Mouse (Mus musculus): ENCODE data around the gene Cdyl. TPM values are rescaled to one million over a fixed set of nuclear protein-coding genes. Genes with fewer than 3 reads are reported as not detected.
A peak's percentile ranks its signal among the peaks of the same experiment; 100 is the strongest.

The Cdyl gene
- polyA plus RNA-seq (2012; rRNA removed) = 2.8 and 3.7 TPM in 2 replicates

GRCm38 (mm10) chr13:35659406-35659985 is at the start of gene Cdyl:
Gene Cdyl, plus strand, starts transcription at chr13:35659833.
- DNase-seq (ENCODE audit: low read depth, low spot score) = no peak
- 45% methylated on average over 4 of the region's 4 CpGs for WGBS

- no peak for DNase-seq (ENCODE audit: low read depth, low spot score)
Measured at GRCm38 (mm10) chr13:35610718-35611117, 48.9 kb upstream of the Cdyl start.

- DNase-seq (ENCODE audit: low read depth, low spot score) = no peak
- WGBS = 95% methylated on average over 1 of the region's 1 CpGs
Measured at GRCm38 (mm10) chr13:35612506-35612905, 47.1 kb upstream of the Cdyl start.

- DNase-seq (ENCODE audit: low read depth, low spot score) = no peak
- WGBS = 71% methylated on average over 4 of the region's 4 CpGs
Measured at GRCm38 (mm10) chr13:35614832-35615479, 44.7 kb upstream of the Cdyl start.

- no peak for DNase-seq (ENCODE audit: low read depth, low spot score)
- WGBS = 71% methylated on average over 4 of the region's 4 CpGs
Measured at GRCm38 (mm10) chr13:35616524-35617099, 43.0 kb upstream of the Cdyl start.

DNA sequence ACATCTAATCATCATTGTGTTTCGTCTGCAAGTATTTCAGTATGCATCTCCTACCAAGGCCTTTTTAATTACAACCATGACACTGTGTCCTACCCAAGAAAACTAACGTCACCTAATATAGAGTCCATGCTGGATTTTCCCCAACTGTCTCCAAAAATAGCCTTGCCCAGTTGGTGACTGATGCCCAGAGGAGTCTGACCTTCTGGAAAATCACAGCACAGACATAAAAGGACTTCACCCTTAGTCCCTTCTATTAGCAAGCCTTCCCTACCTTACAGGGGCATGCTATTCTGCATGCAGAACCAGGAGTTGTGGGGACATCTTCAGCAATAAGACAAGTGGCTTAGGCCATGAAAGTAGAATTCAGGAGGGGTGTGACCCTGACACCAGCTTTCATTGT is 40.3 kb upstream of the Cdyl start:
- no peak for DNase-seq (ENCODE audit: low read depth, low spot score)
- WGBS = 90% methylated on average over 2 of the region's 2 CpGs

- 75% methylated on average over 1 of the region's 1 CpGs for WGBS
- DNase-seq (ENCODE audit: low read depth, low spot score) = no peak
Measured at GRCm38 (mm10) chr13:35620756-35621155, 38.9 kb upstream of the Cdyl start.

DNA sequence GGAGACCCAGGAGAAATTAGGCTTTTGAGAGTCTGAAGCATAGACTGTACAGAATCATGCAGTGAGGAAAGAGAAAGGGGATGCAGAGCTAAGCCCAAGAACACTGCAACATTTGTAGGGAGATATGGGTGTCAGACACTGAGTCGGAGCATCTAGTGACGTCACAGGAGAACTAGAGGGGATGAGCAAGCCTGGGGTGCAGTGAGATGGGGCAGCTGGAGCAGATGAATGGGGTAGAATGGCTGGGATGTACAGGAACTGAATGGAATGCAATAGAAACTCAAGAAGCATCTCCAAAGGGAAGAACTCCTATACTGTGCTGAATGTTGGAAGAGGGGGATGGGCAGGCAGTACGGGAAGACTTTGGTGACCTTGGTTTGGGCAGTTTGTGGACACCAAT is 34.8 kb upstream of the Cdyl start:
- 76% methylated on average over 3 of the region's 3 CpGs for WGBS
- DNase-seq (ENCODE audit: low read depth, low spot score) = no peak

GRCm38 (mm10) chr13:35625556-35625955 is 34.1 kb upstream of the Cdyl start:
- 26% methylated on average over 3 of the region's 3 CpGs for WGBS
- no peak for DNase-seq (ENCODE audit: low read depth, low spot score)

DNA sequence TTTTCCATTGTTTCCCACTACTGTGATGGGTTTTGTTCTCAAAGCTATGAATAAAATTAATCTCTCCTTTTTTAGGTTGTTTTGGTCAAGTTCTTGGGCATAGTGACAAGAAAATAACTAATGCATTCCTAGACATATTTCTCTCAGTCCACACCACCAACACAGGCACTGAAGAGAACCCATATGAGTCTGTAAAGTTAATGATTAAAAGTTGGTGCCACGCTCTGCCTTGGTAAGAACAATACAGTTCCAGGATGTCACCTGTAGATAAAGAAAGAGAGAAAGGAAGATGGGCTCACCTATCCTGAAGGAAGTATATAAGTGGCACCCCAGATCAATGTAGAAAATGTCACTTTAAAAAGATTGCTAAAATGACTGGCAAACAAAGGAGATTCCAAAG is 32.3 kb upstream of the Cdyl start:
- WGBS = 43% methylated on average over 1 of the region's 1 CpGs
- no peak for DNase-seq (ENCODE audit: low read depth, low spot score)

GRCm38 (mm10) chr13:35647132-35647823 is 12.4 kb upstream of the Cdyl start:
- DNase-seq (ENCODE audit: low read depth, low spot score) = no peak
- WGBS = 88% methylated on average over 1 of the region's 1 CpGs

GRCm38 (mm10) chr13:35650284-35650872 is 9.3 kb upstream of the Cdyl start:
- DNase-seq (ENCODE audit: low read depth, low spot score) = no peak
- WGBS = 86% methylated on average over 11 of the region's 11 CpGs

DNA sequence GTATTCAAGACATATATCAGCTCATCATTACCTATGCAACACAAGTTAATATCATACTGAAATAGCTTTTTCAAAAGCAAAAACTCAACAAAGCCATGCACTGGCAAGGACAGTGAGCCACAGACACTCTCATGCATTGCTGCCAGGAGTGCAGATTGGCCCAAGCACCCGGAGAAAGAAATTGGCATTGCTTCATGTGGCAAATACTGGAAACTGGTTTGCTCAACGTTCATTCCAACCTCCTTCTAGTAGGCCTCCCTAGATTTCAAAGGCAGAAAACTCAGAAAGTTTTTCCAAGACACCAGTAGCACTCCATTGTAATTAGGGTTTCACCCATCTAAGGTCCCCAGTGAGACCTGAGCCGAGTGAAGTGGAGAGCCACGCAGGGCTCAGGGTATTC is 6.8 kb upstream of the Cdyl start:
- WGBS = 77% methylated on average over 4 of the region's 4 CpGs
- no peak for DNase-seq (ENCODE audit: low read depth, low spot score)

- 83% methylated on average over 2 of the region's 2 CpGs for WGBS
- no peak for DNase-seq (ENCODE audit: low read depth, low spot score)
Measured at GRCm38 (mm10) chr13:35656853-35657252, 2.8 kb upstream of the Cdyl start.

DNA sequence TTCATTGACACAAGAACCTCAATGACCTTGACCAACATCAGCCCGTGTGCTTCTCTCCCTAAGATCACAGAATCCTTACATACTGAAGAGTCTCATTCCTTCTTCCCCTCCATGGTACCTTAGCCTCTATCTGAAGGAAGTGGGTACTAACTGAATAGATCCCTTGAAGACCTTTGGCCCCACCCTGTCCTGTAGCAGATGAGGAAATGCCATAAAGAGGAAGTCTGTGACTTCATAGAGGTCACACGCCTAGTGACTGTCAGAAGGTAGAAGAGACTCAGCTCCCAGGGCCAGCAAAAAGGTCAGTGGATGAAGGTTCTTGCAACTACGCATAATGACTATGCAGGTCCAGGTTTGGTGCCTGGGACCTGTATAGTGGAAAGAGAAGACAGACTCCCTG is 5.8 kb downstream of the Cdyl start:
- 69% methylated on average over 3 of the region's 3 CpGs for WGBS
- DNase-seq (ENCODE audit: low read depth, low spot score) = no peak

GRCm38 (mm10) chr13:35669910-35670469 is 10.4 kb downstream of the Cdyl start:
- 31% methylated on average over 4 of the region's 4 CpGs for WGBS
- peak; percentile 42 for DNase-seq (ENCODE audit: low read depth, low spot score)

DNA sequence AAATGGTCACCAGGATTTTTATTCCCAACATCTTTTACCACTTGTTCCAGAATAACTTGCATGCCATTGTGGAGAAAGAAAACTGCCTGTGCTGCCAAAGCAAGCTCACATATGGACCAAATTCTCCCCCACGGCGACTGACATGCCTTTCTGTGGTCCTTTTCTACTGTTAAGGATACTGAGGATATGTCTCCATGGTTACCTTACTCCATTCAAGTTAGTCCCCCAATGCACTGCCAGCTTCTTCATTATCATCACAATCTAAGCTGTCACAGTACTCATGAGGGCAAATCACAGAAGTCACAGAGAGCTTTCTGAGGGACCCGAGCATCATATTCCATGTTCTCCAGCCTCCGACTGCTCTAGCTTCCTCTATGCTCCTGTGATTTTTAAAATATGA is 11.2 kb downstream of the Cdyl start:
- DNase-seq (ENCODE audit: low read depth, low spot score) = no peak
- WGBS = 91% methylated on average over 4 of the region's 4 CpGs

- DNase-seq (ENCODE audit: low read depth, low spot score) = no peak
- WGBS = 95% methylated on average over 1 of the region's 1 CpGs
Measured at GRCm38 (mm10) chr13:35676921-35677320, 17.3 kb downstream of the Cdyl start.

DNA sequence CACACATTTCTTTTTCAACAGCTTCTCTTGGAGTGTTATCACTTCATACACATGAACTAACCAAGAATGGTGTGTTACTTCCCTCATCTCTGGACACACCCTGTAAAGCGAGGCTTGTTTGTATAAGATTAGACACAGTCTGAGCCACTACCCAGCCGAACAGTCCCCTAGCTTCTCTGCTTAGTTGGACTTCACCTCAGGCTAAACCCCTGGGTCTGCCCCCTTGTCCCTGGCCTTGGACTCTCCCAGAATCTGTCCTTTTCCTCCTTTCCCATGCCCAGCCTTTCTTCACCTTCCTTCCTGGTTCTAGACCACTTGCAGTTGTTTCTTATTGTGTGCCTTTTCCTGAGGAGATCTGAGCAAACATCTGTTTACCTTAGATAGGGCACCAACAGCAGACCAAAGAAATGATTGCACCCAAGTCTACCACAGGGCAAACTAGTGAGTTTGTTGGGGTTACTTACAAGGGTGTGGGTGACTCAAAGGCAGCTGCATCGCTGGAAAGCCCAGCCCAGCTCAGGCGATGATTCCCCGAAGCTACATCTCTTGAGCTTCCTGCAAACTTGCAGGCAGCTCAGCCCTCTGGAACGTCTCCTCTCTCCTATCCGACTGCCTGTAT is 17.9 kb downstream of the Cdyl start:
- DNase-seq (ENCODE audit: low read depth, low spot score) = no peak
- WGBS = 33% methylated on average over 7 of the region's 7 CpGs

- 85% methylated on average over 6 of the region's 6 CpGs for WGBS
- no peak for DNase-seq (ENCODE audit: low read depth, low spot score)
Measured at GRCm38 (mm10) chr13:35678691-35679090, 19.1 kb downstream of the Cdyl start.
